Mouse (Mus musculus) MEL (cell line): Measurements from ENCODE around the gene Cd47. TPM values are rescaled to one million over a fixed set of nuclear protein-coding genes. Genes with fewer than 3 reads are reported as not detected.

Source experiments
- DNase-seq: peaks from one replicate; pipeline ENCODE4 v3.0.0; 2011; ENCODE audit warnings: low read depth, low spot score
- H3K27ac ChIP-seq: 2 replicates; pipeline ENCODE4 v1.5.1; 2012; ENCODE audit warnings: low read depth, mild to moderate bottlenecking, control low read depth, low read length, moderate library complexity; ENCODE audit not compliant: control insufficient read depth
- H3K27me3 ChIP-seq, 2 experiments: fragments of 150-350 bp in 1 of 2; sonication (generic) in 1 of 2; 2 replicates each; pipeline ENCODE4 v1.6.1; 2012; ENCODE audit warnings: low read length in 2 of 2, mild to moderate bottlenecking in 2 of 2, improper control_type of control experiment in 1 of 2, moderate library complexity in 1 of 2; ENCODE audit not compliant: insufficient read depth in 2 of 2, control insufficient read depth in 1 of 2
- H3K36me3 ChIP-seq, 2 experiments: 2 replicates each; pipeline ENCODE4 v1.6.1; 2012 to 2014; ENCODE audit warnings: low read length in 2 of 2, improper control_type of control experiment in 1 of 2, inconsistent platforms in 1 of 2, mild to moderate bottlenecking in 1 of 2; ENCODE audit not compliant: insufficient read depth in 2 of 2, control insufficient read depth in 1 of 2
- H3K4me1 ChIP-seq, 2 experiments: fragments of 150-350 bp in 1 of 2; sonication (generic) in 1 of 2; 2 replicates each; pipeline ENCODE4 v1.6.1; 2012; ENCODE audit warnings: low read length in 2 of 2, improper control_type of control experiment in 1 of 2, mild to moderate bottlenecking in 1 of 2; ENCODE audit not compliant: insufficient read depth in 2 of 2, control insufficient read depth in 1 of 2
- H3K4me3 ChIP-seq, 2 experiments: fragments of 150-350 bp in 1 of 2; sonication (generic) in 1 of 2; 2 replicates each; pipeline ENCODE4 v1.5.1; 2012; ENCODE audit warnings: low read depth in 2 of 2, low read length in 2 of 2, mild to moderate bottlenecking in 2 of 2, moderate library complexity in 2 of 2, control low read depth in 1 of 2, improper control_type of control experiment in 1 of 2; ENCODE audit not compliant: control insufficient read depth in 1 of 2, insufficient read depth in 1 of 2
- H3K79me2 ChIP-seq: 2 replicates; pipeline ENCODE4 v1.6.1; 2012; ENCODE audit warnings: mild to moderate bottlenecking, low read length, moderate library complexity; ENCODE audit not compliant: control insufficient read depth, poor library complexity, insufficient read depth
- H3K9ac ChIP-seq: 2 replicates; pipeline ENCODE4 v1.6.1; 2012; ENCODE audit warnings: low read depth, mild to moderate bottlenecking, control low read depth, low read length, moderate library complexity; ENCODE audit not compliant: control insufficient read depth, poor library complexity, severe bottlenecking
- H3K9me3 ChIP-seq: fragments of 150-350 bp; sonication (generic); replicated peaks from 2 replicates; pipeline ENCODE4 v1.6.1; 2012; ENCODE audit warnings: mild to moderate bottlenecking, low read length, improper control_type of control experiment, moderate library complexity; ENCODE audit not compliant: insufficient read depth
- CHD1 ChIP-seq: IDR thresholded peaks from 2 replicates; pipeline ENCODE4 v1.6.1; 2012; ENCODE audit warnings: low read depth, mild to moderate bottlenecking, inconsistent platforms, low read length, improper control_type of control experiment
- CHD2 ChIP-seq: IDR thresholded peaks from 2 replicates; pipeline ENCODE4 v1.6.1; 2011; ENCODE audit warnings: low read length, improper control_type of control experiment
- CTCF ChIP-seq, 3 experiments: IDR thresholded peaks in 2 of 3; conservative IDR thresholded peaks in 1 of 3; 2 replicates each; pipeline ENCODE4 v1.5.1; 2011 to 2012; ENCODE audit warnings: low read length in 3 of 3, low read depth in 2 of 3, mild to moderate bottlenecking in 2 of 3, improper control_type of control experiment in 1 of 3, inconsistent platforms in 1 of 3, mixed read lengths in 1 of 3, moderate library complexity in 1 of 3; ENCODE audit not compliant: control insufficient read depth in 1 of 3, insufficient read depth in 1 of 3, poor library complexity in 1 of 3, severe bottlenecking in 1 of 3
- E2F4 ChIP-seq: IDR thresholded peaks from 2 replicates; pipeline ENCODE4 v1.6.1; 2011; ENCODE audit warnings: low read depth, low read length, improper control_type of control experiment, borderline replicate concordance
- ELF1 ChIP-seq: IDR thresholded peaks from 2 replicates; pipeline ENCODE4 v1.6.1; 2014; ENCODE audit warnings: low read depth, mild to moderate bottlenecking, inconsistent platforms, low read length, improper control_type of control experiment, moderate library complexity
- EP300 ChIP-seq, 2 experiments: IDR thresholded peaks; 2 replicates each; pipeline ENCODE4 v1.6.1; 2011; ENCODE audit warnings: improper control_type of control experiment in 2 of 2, low read length in 2 of 2, low read depth in 1 of 2, mild to moderate bottlenecking in 1 of 2
- GABPA ChIP-seq: IDR thresholded peaks from 2 replicates; pipeline ENCODE4 v1.6.1; 2012; ENCODE audit warnings: low read depth, mild to moderate bottlenecking, inconsistent platforms, low read length, improper control_type of control experiment, moderate library complexity
- GATA1 ChIP-seq: IDR thresholded peaks from 2 replicates; pipeline ENCODE4 v1.6.1; 2011; ENCODE audit warnings: low read depth, low read length, improper control_type of control experiment
- HCFC1 ChIP-seq: IDR thresholded peaks from 2 replicates; pipeline ENCODE4 v1.6.1; 2012; ENCODE audit warnings: low read depth, mild to moderate bottlenecking, inconsistent platforms, low read length, improper control_type of control experiment, moderate library complexity
- JUND ChIP-seq: IDR thresholded peaks from 2 replicates; pipeline ENCODE4 v1.6.1; 2011; ENCODE audit warnings: low read depth, mild to moderate bottlenecking, improper control_type of control experiment, low read length
- MAFK ChIP-seq: IDR thresholded peaks from 2 replicates; pipeline ENCODE4 v1.6.1; 2011; ENCODE audit warnings: low read depth, mild to moderate bottlenecking, low read length, improper control_type of control experiment, borderline replicate concordance
- MAX ChIP-seq: IDR thresholded peaks from 2 replicates; pipeline ENCODE4 v1.6.1; 2011; ENCODE audit warnings: low read length, improper control_type of control experiment
- MXI1 ChIP-seq: IDR thresholded peaks from 2 replicates; pipeline ENCODE4 v1.6.1; 2011; ENCODE audit warnings: mild to moderate bottlenecking, low read depth, low read length, improper control_type of control experiment
- MYB ChIP-seq: IDR thresholded peaks from 2 replicates; pipeline ENCODE4 v1.6.1; 2011; ENCODE audit warnings: mild to moderate bottlenecking, low read depth, low read length, improper control_type of control experiment
- MYC ChIP-seq: IDR thresholded peaks from 2 replicates; pipeline ENCODE4 v1.6.1; 2011; ENCODE audit warnings: low read depth, mild to moderate bottlenecking, low read length, improper control_type of control experiment, moderate library complexity
- NELFE ChIP-seq: IDR thresholded peaks from 2 replicates; pipeline ENCODE4 v1.6.1; 2011; ENCODE audit warnings: low read depth, low read length, improper control_type of control experiment
- NRF1 ChIP-seq: IDR thresholded peaks from 2 replicates; pipeline ENCODE4 v1.6.1; 2014; ENCODE audit warnings: low read depth, mild to moderate bottlenecking, inconsistent platforms, low read length, improper control_type of control experiment, moderate library complexity; ENCODE audit not compliant: poor library complexity, insufficient read depth, severe bottlenecking
- POLR2A ChIP-seq, 2 experiments: IDR thresholded peaks; 2 replicates each; pipeline ENCODE4 v1.6.1; 2011 to 2012; ENCODE audit warnings: low read length in 2 of 2, mild to moderate bottlenecking in 2 of 2, control low read depth in 1 of 2, improper control_type of control experiment in 1 of 2, low read depth in 1 of 2, moderate library complexity in 1 of 2; ENCODE audit not compliant: control insufficient read depth in 1 of 2, insufficient read depth in 1 of 2, poor library complexity in 1 of 2
- POLR2AphosphoS2 ChIP-seq: IDR thresholded peaks from 2 replicates; pipeline ENCODE4 v1.6.1; 2011; ENCODE audit warnings: low read length, improper control_type of control experiment
- POLR2AphosphoS5 ChIP-seq: IDR thresholded peaks from 2 replicates; pipeline ENCODE4 v1.6.1; 2012; ENCODE audit warnings: low read depth, borderline replicate concordance, mild to moderate bottlenecking, inconsistent platforms, low read length, moderate library complexity, mixed read lengths
- RAD21 ChIP-seq: IDR thresholded peaks from 2 replicates; pipeline ENCODE4 v1.6.1; 2011; ENCODE audit warnings: mild to moderate bottlenecking, low read depth, low read length, improper control_type of control experiment
- RCOR1 ChIP-seq: IDR thresholded peaks from 2 replicates; pipeline ENCODE4 v1.6.1; 2012; ENCODE audit warnings: low read depth, mild to moderate bottlenecking, inconsistent platforms, low read length, improper control_type of control experiment
- SMC3 ChIP-seq: IDR thresholded peaks from 2 replicates; pipeline ENCODE4 v1.6.1; 2011; ENCODE audit warnings: low read depth, low read length, improper control_type of control experiment
- TCF12 ChIP-seq: IDR thresholded peaks from 2 replicates; pipeline ENCODE4 v1.6.1; 2014; ENCODE audit warnings: low read depth, mild to moderate bottlenecking, inconsistent platforms, low read length, improper control_type of control experiment, moderate library complexity
- UBTF ChIP-seq: IDR thresholded peaks from 2 replicates; pipeline ENCODE4 v1.6.1; 2012; ENCODE audit warnings: low read depth, mild to moderate bottlenecking, inconsistent platforms, low read length, improper control_type of control experiment, moderate library complexity, borderline replicate concordance; ENCODE audit not compliant: insufficient read depth
- USF1 ChIP-seq: IDR thresholded peaks from 2 replicates; pipeline ENCODE4 v1.6.1; 2014; ENCODE audit warnings: low read depth, mild to moderate bottlenecking, inconsistent platforms, low read length, improper control_type of control experiment, moderate library complexity
- USF2 ChIP-seq, 2 experiments: IDR thresholded peaks; 2 replicates each; pipeline ENCODE4 v1.6.1; 2011 to 2012; ENCODE audit warnings: improper control_type of control experiment in 2 of 2, low read length in 2 of 2, borderline replicate concordance in 1 of 2, inconsistent platforms in 1 of 2, low read depth in 1 of 2, mild to moderate bottlenecking in 1 of 2; ENCODE audit not compliant: insufficient read depth in 1 of 2
- ZC3H11A ChIP-seq: IDR thresholded peaks from 2 replicates; pipeline ENCODE4 v1.6.1; 2012; ENCODE audit warnings: low read depth, mild to moderate bottlenecking, inconsistent platforms, low read length, improper control_type of control experiment
- ZMIZ1 ChIP-seq: IDR thresholded peaks from 2 replicates; pipeline ENCODE4 v1.6.1; 2012; ENCODE audit warnings: low read depth, mild to moderate bottlenecking, inconsistent platforms, low read length, improper control_type of control experiment, moderate library complexity
- polyA plus RNA-seq, 2 experiments: library from polyadenylated mRNA; stranded (reverse) in 1 of 2; unstranded in 1 of 2; fragments of >175 nt in 1 of 2; fragments of >200 nt in 1 of 2; gene quantifications; 2 replicates each; pipeline versions ENCODE4 v1.2.1 to v1.2.4; 2012; ENCODE audit warnings: low replicate concordance in 2 of 2, low read depth in 1 of 2; ENCODE audit not compliant: insufficient read length in 2 of 2, insufficient read depth in 1 of 2, missing spikeins in 1 of 2
- total RNA-seq: library from RNA; depleted of rRNA; stranded (reverse); fragments of 300-350 nt; gene quantifications from 2 replicates; pipeline ENCODE4 v1.2.3, GENCODE M21; 2012

Gene Cd47
- total and polyA plus RNA-seq, 3 experiments = 45.9 to 57.5 (median 51.7) TPM

- Histone ChIP-seq H3K79me2 (no peaks in the 10 kb centered on the region), H3K4me3 (no peak overlapping the region), H3K27me3 (no peaks in the 10 kb centered on the region), H3K9me3 (no peaks in the 10 kb centered on the region), H3K4me1 (peaks cover 18 to 20% of the 10 kb centered on the region in 2 experiments), H3K27ac (no peak overlapping the region), H3K36me3 (peaks cover 0 to 32% of the 10 kb centered on the region in 2 experiments; a peak in 2 of 4 replicates), H3K9ac (no peak overlapping the region)
- no peak for DNase-seq
- TF ChIP-seq POLR2AphosphoS5 (no peak), POLR2AphosphoS2 (no peak), MYC (no peak), USF1 (no peak), MYB (no peak), UBTF (no peak), E2F4 (no peak), ELF1 (no peak), GABPA (no peak), ZC3H11A (no peak), RAD21 (no peak), MAFK (no peak), RCOR1 (no peak), EP300 (IDR thresholded peaks at IDR 0.05; ENCODE audit: low read depth in 1 of 2, low read length in 2 of 2) (no peak)
Observed at GRCm38 (mm10) chr16:49787714-49788113, 12.6 kb upstream of the Cd47 start.

- no peaks in the 10 kb centered on the region for H3K27me3 ChIP-seq
- H3K27ac ChIP-seq = peak overlapping the region; percentile 87
- H3K36me3 ChIP-seq = peaks cover 0 to 35% of the 10 kb centered on the region in 2 experiments; a peak in 2 of 4 replicates
- peak; percentile 76 for DNase-seq
- H3K79me2 ChIP-seq = no peaks in the 10 kb centered on the region
- H3K9me3 ChIP-seq = no peaks in the 10 kb centered on the region
- peak overlapping the region; percentile 20 to 33 for H3K4me3 ChIP-seq
- peaks cover 15 to 40% of the 10 kb centered on the region in 2 experiments for H3K4me1 ChIP-seq
- H3K9ac ChIP-seq = peak overlapping the region; percentile 55
- no peak for TF ChIP-seq E2F4
- no peak for TF ChIP-seq ZC3H11A
- no peak for TF ChIP-seq CHD2
- no peak for TF ChIP-seq MAX
- peak; percentile 52; the same call in 1 of the 2 replicates for TF ChIP-seq MXI1
- peak; percentile 61 for TF ChIP-seq TCF12
- TF ChIP-seq SMC3 = no peak
- TF ChIP-seq JUND = 0 out of 2 replicates have a peak, but pooled peaks have one; percentile 20
- peak; percentile 78 for TF ChIP-seq MYB
- TF ChIP-seq CTCF (IDR thresholded peaks at IDR 0.05 in 2 of 3, conservative IDR thresholded peaks at IDR 0.05 in 1 of 3; ENCODE audit: control insufficient read depth in 1 of 3, insufficient read depth in 1 of 3, low read depth in 2 of 3, low read length in 3 of 3, poor library complexity in 1 of 3, severe bottlenecking in 1 of 3) = no peak
- TF ChIP-seq HCFC1 = peak; percentile 46; the same call in 1 of the 2 replicates
- peak; percentile 69 for TF ChIP-seq RCOR1
- TF ChIP-seq MAFK = no peak
- TF ChIP-seq NRF1 = no peak
- peak; percentile 47 for TF ChIP-seq NELFE
- TF ChIP-seq RAD21 = no peak
- peak; percentile 89 for TF ChIP-seq GATA1
- TF ChIP-seq ZMIZ1 = peak; percentile 63; the same call in 1 of the 2 replicates
- peak; percentile 92 for TF ChIP-seq CHD1
- TF ChIP-seq USF2 (IDR thresholded peaks at IDR 0.05; ENCODE audit: borderline replicate concordance in 1 of 2, insufficient read depth in 1 of 2, low read depth in 1 of 2, low read length in 2 of 2) = no peak
- TF ChIP-seq POLR2A (IDR thresholded peaks at IDR 0.05; ENCODE audit: control insufficient read depth in 1 of 2, insufficient read depth in 1 of 2, low read depth in 1 of 2, low read length in 2 of 2, poor library complexity in 1 of 2) = no peak; a peak in 1 of 4 replicates
Observed at GRCm38 (mm10) chr16:49790575-49791465, 9.5 kb upstream of the Cd47 start.
